Mouse (Mus musculus) kidney, adult 2 months (tissue): Measurements from ENCODE around the gene Apoh.

ENCODE experiments used
- CTCF ChIP-seq: fragments of 200-500 bp; conservative IDR thresholded peaks from 2 replicates; pipeline ENCODE4 v1.5.1; 2011; ENCODE audit warnings: low read depth, mild to moderate bottlenecking, control low read depth, low read length, moderate library complexity, mixed read lengths; ENCODE audit not compliant: insufficient read depth, insufficient read length
- POLR2A ChIP-seq: fragments of 200-500 bp; IDR thresholded peaks from one replicate; pipeline ENCODE4 v1.6.1; 2011; ENCODE audit warnings: low read depth, low read length, control low read depth

DNA sequence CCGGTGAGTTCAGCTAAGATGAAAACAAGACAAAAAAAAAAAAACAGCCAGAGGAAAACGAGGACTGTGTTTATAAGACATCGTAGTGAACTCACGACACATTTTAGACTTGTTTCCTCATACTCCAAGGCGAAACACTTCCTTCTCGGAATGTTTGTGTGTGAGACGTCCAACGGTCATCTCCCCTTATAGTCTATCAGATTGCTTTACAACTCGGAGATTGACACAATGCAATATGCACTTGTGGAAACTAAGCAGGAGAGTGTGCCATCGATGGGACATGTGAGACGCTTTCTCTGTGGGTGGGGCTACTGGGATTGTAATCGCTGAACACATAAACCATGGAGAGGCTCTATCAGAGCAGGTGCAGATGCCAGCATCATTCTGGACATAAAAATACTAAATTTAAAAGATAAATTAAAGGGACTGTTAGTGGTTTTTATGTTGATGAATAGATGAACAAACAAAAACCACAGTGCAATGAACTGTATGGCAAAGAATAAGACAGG is 48.8 kb upstream of the Apoh start:
- TF ChIP-seq CTCF (no peak), POLR2A (no peak)
